Mouse (Mus musculus): ENCODE results near the gene Rnf6.
A peak's percentile ranks its signal among the peaks of the same experiment; 100 is the strongest.
"Not testable (repeated sequence)": the region's sequence is repeated elsewhere in the genome, so short reads cannot be mapped to it uniquely, and the experiment has no call there.

The Rnf6 gene

DNA sequence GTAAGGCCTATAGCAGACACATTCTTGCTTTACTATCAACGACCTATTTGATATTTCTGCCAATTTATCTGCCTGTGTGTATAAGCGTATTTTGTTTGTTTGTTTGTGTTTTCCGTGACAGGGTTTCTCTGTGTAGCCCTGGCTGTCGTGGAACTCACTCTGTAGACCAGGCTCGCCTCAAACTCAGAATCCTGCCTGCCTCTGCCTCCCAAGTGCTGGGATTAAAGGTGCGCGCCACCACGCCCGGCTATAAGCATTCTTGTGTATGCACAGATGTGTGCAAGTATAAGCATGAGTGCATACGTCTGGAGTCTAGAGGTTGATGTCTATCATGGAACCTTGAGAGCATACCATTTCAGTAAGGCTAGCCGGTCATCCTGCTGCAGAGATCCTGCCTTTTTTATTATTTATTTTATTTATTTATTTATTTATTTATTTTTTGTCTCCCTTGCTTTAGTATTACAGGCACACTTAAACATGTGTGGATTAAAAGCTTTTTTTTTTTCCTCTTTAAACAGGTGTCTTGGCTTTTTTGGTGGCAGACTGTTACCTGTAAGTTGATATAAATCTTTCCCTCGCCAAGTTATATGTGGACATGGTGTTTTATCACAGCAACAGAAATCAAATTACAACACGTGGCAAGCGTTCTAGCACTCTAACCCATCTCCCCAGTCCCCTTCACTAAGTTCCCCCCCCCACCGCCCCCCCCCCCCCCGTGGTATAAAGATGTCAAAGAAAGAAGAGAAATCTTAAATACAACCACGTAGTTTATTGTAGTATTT lies 8.7 kb upstream of the Rnf6 start:
- DNase-seq = no peak

DNA sequence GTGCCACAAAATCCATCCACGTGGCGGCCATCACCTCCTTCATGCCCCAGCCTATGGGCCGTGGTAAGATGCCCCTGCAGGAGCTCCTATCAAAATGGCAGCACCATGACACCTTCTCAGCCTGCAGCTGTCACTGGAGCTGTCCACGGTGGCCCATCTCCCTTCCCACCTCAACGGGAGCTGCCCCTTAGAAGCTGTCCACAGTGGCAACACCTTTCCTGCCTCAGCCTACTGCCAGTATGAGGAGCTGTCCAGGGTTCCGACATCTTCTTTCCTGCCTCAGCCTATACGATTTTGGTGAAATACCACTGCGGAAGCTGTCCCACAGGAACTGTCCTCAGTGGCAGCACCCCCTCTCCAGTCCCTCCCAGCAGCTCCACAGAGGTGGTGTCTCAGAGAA lies 6.1 kb upstream of the Rnf6 start:
- no peak for DNase-seq

DNA sequence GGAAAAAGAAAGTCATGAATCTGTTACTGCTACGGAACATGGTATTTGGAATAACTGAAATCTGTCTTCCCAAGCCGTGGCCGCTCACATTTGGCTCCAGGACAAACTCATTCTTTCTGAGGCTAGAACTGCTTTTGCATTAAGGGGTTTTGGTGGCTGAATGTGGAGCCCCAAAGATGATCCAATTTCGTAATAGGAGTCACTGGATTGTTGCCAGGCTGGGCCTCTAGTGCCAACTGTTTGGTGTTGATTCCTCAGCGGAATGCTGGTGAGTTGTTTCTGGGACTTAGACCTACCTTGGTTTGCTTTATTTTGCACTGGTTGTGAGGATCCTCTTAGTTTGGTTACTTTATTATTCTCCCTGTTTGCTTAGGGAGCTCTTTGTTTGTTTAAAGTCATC lies 2.4 kb upstream of the Rnf6 start:
- no peak for DNase-seq

DNA sequence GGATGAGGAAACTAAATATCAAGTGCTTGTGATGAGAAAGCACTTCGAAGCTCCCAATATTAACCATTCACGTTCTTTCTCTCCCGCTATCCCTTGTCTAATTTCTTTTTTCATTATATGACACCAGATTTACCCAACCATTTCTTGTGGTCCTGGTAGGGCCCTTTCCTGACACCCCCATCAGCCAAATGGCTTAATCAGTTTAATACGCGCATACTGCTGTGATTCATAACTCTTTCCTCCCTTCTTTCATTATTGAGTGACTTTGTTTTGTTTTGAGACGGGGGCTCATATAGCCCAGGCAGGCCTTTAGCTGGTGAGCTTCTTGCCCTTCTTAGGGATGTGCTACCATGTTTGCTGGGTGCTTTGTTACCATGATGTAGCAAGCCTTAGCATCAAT lies 367 bp upstream of the Rnf6 start:
- DNase-seq = no peak

DNA sequence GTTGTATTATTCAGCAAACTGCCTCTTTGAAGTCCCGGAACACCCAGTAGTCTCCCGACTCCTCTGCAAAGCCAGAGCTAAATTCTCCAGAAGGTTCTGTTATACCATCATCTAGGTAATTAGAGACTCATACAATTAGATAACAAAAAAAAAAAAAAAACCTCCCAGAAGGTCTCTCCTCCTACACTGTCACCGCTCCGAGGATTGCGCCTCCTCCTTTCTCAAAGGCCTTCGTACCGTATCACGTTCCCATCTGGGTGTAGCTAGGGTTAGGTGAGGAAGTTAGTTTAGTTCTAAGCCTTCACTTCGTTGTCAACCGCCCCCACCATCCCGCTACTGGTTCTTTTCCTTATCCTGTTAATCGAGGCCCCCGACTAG lies 865 bp downstream of the Rnf6 start:
- DNase-seq = no peak

DNA sequence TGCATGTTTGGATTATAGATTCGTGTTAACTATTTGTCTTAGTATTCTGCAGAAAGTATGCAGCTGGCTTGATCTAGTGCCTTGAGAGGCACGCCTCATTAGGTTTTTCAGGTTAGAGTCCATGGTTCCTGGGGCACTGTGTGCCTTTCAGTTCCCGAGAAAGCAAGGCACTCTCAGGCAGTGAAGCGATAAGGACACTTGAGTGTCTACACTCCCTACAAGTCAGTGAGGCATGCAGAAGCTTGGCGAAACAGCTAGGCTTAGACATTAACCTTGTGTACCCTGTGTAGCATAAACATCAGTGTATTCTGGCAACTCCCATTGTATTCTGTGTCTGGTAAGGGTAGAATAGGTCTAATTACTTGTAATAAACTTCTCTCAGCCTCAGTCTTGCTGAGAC lies 15.8 kb downstream of the Rnf6 start:
- no peak for DNase-seq

DNA sequence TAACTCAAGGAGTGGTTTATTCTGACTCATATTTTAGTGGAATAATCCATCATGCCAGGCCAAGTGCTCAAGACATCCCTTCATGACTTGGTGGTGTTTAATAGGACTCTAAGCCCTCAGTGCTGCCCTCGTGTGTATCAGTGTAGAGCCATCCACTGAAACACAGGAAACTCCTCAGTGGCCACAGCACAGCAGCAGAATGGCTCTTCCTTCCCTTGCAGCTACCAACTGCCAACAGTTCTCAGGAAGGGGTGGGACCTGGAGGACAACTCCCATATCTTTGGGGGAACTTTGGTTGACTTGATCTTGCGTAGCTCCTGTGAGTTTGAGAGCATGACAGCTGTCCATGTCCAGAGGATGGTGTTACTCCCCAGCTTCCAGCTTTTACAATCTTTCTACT lies 17.4 kb downstream of the Rnf6 start:
- no peak for DNase-seq

DNA sequence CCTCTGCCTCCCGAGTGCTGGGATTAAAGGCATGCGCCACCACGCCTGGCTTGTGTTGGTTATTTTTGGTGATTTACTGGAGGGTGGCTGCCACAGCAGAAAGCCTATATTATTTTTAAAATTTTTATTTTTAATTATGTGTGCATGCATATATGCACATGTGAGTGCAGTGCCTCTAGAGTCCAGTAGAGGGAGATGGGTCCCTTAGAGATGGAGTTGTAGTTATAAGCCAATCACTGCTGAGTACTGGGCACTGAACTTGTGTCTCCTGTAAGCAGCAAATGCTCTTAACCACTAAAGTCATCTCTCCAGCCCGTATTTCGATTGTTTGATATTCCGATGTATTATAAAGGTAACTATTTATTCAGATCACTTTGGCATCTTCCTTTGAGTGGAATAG lies 20.8 kb downstream of the Rnf6 start:
- no peak for DNase-seq

DNA sequence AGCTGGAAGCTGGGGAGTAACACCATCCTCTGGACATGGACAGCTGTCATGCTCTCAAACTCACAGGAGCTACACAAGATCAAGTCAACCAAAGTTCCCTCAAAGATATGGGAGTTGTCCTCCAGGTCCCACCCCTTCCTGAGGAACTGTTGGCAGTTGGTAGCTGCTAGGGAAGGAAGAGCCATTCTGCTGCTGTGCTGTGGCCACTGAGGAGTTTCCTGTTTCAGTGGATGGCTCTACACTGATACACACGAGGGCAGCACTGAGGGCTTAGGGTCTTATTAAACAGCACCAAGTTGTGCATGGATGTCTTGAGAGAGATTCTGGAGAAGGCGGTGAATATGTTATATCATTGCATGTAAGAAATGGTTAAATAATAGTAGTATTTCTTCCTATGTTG lies 21.8 kb downstream of the Rnf6 start:
- no peak for DNase-seq

DNA sequence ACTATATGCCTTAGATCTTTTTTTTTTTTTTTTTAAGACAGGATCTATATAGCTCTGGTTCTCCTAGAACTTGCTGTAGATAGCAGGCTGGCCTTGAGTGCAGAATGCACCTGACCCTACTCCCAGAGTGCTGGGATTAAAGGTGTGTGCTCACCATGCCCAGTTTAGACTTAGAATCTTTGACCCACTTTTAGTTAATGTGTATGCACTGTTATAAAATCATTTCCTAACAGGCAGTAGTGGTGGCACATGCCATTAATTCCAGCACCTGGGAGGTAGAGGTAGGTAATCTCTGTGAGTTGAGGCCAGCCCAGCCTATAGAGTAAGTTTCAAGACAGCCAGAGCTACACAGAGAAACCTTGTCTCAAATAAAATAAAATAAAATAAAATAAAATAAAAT lies 22.3 kb downstream of the Rnf6 start:
- DNase-seq = no peak

DNA sequence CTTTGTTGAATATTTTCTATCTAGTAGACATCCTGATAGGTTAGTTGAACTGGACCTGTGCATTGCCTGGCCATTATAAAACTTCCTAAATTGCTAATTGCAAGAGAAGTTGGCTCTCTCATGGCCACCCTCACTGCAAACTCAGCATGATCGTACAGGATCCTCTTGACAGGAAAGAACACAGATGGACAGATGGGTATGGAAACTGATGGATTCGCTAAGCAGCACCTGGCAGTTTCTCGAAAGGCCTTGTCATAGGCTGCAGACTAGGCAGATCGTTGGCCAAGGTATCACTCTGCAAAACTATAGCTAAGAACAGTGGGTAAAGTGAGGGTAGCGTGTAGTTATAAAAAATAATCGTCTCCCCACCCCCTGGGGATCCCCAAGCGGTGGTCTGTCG lies 28.0 kb downstream of the Rnf6 start:
- DNase-seq = no peak

DNA sequence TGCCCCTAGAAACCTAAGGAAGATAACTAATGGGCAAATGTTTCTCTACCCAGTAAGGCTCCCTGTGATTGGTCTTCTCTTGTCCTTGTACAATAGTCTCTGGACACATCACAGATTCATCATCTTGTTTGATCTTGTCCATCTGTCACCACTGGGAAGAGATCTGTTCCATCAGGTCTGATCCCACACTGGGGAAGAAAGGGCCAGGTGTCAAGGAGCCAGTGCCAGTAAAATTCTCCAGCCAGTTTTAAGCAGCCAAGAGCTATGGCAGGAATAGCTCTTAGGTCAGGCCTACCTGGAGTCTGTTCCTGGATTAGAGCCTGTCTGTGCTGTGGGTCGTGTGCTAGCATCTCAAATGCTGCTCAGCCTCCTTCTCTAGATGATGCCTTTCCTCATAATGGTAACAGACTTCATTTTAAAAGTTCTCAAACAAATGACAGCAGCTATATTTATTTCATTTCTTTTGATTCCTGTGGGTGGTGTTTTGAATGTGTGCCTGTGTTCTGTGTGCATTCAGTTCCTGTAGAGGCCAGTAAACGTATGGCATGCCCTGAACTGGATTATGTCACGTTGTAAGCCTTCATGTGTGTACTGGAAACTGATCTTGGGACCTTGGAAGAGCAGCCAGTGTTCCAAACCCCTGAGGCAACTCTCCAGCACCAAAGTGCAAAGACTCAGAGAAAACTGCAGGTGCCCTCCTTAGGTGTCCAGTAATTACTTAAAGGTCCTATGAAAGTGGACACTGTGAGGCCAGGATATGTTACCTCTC lies 30.7 kb downstream of the Rnf6 start:
- no peak for DNase-seq

DNA sequence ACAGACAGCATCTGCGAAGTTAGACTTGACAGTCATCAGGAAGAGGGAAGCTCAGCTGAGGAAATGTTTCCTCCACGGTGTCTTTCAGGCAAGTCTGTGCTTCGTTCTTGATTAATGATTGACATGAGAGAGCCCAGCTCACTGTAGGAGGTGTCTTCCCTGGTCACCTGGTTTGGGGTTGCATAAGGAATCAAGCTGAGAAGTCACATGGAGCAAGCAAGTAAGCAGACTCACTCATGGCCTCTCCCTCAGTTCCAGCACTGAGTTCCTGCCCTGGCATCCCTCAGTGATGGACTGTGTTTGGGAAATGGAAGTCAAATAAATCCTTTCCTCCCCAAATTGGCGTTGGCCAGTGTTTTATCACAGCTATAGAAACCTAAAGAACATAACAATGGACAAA lies 31.3 kb downstream of the Rnf6 start:
- no peak for DNase-seq

DNA sequence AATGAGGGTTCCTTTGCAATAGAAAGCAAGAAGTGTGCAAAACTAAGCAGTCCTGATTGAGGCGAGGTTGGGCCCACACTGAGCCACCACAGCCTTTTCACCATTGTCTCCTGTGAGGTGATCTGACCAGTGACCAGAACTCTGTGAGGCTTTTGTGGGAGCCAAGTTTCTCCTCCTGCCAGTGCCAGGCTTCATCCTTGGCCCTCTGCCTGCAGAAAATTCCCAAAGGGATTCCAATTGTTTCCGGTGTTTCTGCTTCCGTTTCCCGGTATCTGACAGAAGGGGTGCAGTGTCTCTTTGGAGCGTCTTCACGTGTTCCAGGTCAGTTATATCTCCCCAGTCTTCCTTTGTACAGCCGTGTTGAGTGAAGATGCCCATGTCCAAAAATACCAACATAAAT lies 32.6 kb downstream of the Rnf6 start:
- DNase-seq = no peak

DNA sequence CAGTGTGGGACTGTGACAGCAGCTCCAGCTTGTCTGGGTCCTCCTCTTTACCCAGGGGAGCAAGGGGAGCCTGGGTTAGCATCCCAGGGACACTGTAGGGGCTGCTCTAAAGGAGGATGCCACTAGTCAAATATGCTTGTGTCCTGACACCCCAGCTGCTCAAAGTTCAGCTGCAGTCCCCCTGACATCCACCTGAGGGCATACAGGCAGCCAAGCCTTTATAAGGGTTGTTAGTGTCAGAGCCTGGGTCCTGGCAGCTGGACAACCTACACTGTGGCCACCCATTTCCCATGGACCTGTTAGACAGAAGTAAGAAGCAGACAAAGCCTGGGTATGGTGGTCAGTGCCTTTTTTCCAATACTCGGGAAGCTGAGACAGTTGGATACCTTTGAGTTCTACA lies 33.2 kb downstream of the Rnf6 start:
- DNase-seq = no peak

DNA sequence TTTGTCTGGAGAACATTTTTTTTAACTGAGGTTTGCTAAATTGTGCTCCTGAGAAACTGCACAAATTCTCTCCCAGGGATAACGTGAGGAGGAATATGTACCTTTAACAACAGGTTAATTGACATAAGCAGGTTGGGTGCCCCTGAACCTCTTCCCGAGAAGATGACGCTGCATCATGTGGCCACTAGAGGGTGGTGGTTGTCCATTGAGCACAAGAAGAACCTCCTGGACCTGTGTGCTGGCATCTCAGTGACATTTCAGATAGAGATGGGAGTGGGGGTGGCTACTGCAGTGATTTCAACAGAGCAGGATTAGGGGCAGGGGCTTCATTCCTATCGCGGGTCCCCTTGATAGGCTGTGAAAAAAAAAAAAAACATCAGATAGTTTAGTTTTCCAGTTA lies 33.9 kb downstream of the Rnf6 start:
- peak; percentile 43 for DNase-seq

DNA sequence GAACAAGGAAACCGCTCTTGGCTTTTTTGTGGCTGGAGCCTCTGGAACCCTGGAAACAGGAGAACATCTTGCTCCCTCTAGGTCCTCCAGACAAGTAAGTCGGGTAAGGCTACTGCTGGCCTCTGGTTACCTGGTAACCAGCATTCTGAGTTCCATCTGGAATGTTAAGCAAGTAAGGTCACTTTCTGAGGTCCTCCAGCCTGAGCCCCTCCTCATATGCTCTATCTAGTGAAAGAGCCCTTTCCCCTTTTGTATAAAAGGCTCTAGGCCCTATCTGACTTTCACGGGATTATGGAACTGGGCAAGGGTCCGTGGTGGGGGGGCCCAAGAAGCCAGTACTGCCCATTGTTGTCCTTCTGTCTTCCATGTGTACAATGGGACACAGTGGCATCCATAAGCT lies 36.2 kb downstream of the Rnf6 start, which contains the start of gene 1700001J03Rik:
Gene 1700001J03Rik (minus strand): TSS at position 101 of the 400 bp plus-strand sequence.
- not testable (repeated sequence) for DNase-seq

DNA sequence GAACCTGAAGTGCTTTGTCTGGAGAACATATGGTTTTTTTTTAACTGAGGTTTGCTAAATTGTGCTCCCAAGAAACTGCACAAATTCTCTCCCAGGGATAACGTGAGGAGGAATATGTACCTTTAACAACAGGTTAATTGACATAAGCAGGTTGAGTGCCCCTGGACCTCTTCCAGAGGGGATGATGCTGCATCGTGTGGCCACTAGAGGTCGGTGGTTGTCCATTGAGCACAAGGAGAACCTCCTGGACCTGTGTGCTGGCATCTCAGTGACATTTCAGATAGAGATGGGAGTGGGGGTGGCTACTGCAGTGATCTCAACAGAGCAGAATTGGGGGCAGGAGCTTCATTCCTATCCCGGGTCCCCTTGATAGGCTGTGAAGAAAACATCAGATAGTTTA lies 48.6 kb downstream of the Rnf6 start:
- DNase-seq = not testable (repeated sequence)

DNA sequence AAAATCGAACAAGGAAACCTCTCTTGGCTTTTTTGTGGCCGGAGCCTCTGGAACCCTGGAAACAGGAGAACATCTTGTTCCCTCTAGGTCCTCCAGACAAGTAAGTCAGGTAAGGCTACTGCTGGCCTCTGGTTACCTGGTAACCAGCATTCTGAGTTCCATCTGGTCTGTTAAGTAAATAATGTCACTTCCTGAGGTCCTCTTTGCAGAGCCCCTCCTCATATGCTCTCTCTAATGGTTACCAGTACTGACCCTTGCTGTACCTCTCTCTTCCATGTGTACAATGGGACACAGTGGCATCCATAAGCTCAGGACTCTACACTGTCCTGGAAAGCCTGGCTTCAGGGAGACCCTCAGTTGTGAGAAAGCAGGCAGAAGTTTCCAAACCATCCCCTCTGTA lies 50.7 kb downstream of the Rnf6 start, which contains the start of gene Gm6309:
Gene Gm6309 (minus strand): TSS at position 101 of the 400 bp plus-strand sequence.
- DNase-seq = not testable (repeated sequence)

DNA sequence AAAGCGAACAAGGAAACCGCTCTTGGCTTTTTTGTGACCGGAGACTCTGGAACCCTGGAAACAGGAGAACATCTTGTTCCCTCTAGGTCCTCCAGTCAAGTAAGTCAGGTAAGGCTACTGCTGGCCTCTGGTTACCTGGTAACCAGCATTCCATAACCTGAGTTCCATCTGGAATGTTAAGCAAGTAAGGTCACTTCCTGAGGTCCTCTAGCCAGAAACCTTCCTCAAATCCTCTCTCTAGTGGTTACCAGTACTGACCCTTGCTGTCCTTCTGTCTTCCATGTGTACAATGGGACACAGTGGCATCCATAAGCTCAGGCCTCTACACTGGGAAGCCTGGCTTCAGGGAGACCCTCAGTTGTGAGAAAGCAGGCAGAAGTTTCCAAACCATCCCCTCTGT lies 60.9 kb downstream of the Rnf6 start, which contains the start of gene Gm5565:
Gene Gm5565 (minus strand): TSS at position 101 of the 400 bp plus-strand sequence.
- DNase-seq = not testable (repeated sequence)

Measured in right cerebral cortex, postnatal 25 days (tissue).